Mouse (Mus musculus) brain, embryonic 14.5 days (tissue): ENCODE results near the gene Ensa. TPM values are rescaled to one million over a fixed set of nuclear protein-coding genes. Genes with fewer than 3 reads are reported as not detected.

Experiments
- DNase-seq: peaks from one replicate; pipeline ENCODE4 v3.0.0-alpha.2; 2011; ENCODE audit warnings: low read depth
- CTCF ChIP-seq: fragments of 200-500 bp; IDR thresholded peaks from 2 replicates; pipeline ENCODE4 v1.5.1; 2012; ENCODE audit warnings: inconsistent platforms, mild to moderate bottlenecking, moderate library complexity, borderline replicate concordance; ENCODE audit not compliant: insufficient read depth, insufficient read length; ENCODE audit errors: extremely low read depth
- POLR2A ChIP-seq: fragments of 200-500 bp; IDR thresholded peaks from 2 replicates; pipeline ENCODE4 v1.6.1; 2012; ENCODE audit warnings: mild to moderate bottlenecking, inconsistent platforms, borderline replicate concordance; ENCODE audit not compliant: poor library complexity, insufficient read depth, insufficient read length, severe bottlenecking; ENCODE audit errors: extremely low read depth
- polyA plus RNA-seq: library from polyadenylated mRNA; depleted of rRNA; stranded (reverse); fragments of >200 nt; gene quantifications from 2 replicates; pipeline ENCODE4 v1.2.3, GENCODE M21; 2012

The Ensa gene
- polyA plus RNA-seq, 1 experiment = 51.6 TPM

DNA sequence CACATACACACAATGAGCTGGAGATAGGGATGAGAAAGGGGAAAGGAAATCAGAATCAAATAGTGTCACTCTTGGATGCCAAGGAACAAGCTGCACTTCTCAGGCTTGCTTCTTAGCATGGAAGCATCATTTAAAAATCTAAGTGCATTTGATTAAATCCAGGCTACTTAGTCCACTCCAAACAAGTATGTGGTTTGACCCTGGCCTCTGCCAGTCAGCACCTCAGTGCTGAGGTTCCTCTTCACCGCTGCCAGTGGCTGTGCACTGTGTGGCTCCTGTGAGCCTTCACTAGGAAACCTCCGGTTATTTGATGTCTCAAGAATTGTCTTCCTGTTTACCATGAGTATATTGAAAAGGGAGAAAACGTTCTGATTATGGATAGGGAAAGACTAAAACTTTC lies 6.1 kb downstream of the Ensa start:
- TF ChIP-seq CTCF (no peak), POLR2A (no peak)
- DNase-seq = no peak

DNA sequence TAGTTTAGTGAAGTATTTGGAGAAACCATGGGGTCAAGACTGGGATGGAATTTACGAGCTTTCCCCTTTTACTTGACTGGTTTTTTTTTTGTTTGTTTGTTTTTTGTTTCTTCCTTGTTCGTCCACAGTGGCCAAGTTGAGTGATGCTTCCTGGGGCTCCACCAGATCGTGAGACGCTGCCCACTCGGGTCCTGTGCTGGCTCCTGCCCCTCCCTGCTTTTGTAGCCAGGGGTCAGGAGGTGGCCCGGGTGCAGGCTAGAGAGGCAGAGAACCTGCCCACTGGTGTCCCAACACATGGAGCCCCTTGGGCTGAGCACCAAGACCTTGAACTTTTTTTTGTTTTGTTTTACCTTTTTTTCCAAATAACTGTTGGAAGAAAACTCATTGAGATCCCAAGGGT lies 6.5 kb downstream of the Ensa start:
- no peak for DNase-seq
- no peak for TF ChIP-seq CTCF
- no peak for TF ChIP-seq POLR2A

DNA sequence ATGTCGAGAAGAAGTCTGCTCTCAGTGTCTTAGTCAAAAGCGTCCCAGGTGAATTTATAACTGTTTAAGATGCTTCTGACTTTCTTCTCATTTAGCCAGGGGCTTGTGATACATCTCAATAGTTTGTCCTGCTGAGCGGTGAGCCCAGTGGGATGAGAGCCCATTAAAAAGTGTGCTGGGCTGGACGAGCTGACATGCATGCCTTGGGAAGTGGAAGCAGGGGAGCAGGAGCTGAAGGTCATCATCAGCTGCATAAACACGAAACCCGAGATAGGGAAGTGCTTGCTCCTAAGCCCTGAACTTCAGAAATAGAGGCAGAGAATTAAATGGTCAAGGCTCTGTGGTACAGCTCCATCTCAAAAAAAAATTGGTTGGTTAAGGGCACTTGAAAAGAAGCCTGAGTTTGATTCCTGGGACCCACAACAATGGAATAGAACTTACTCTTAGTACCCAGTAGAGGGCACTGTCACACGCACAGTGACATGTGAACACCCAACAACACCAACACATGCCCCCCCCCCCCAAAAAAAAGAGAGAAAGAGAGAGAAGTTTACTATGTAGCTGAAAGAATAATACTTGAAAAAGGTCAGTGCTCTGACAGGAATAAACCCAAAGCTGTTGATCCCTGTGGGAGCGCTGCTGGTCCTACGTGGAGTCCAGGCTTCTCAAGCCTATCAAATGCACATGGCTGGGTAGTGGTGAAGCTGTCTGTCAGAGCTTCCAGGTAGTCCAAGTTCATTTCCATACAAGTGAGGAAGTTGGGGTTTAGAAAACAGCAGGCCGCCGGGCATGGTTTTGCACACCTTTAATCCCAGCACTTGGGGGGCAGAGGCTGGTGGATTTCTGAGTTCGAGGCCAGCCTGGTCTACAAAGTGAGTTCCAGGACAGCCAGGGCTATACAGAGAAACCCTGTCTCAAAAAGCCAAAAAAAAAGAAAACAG lies 8.1 kb downstream of the Ensa start:
- TF ChIP-seq CTCF = peak; percentile 50; the same call in 1 of the 2 replicates
- no peak for TF ChIP-seq POLR2A
- peak; percentile 48 for DNase-seq

DNA sequence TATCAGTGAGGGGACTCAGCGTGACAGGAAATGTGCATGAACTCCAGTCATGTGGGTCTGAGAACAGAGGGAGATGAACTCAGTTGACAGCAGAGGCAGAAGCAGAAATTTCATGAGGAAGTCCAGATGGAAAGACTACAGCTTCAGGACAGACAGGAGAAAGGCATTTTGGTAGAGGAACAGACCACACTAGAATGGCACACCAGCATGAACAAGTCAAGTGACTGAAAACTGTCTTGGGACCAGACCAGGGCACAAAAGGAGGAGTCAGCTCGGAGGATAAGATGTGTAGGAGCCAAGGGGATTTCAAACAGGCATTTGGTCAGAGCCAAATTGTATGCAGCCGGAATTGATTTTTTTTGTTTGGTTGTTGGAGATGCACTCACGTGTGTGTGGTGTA lies 10.8 kb downstream of the Ensa start:
- no peak for TF ChIP-seq CTCF
- no peak for TF ChIP-seq POLR2A
- no peak for DNase-seq

DNA sequence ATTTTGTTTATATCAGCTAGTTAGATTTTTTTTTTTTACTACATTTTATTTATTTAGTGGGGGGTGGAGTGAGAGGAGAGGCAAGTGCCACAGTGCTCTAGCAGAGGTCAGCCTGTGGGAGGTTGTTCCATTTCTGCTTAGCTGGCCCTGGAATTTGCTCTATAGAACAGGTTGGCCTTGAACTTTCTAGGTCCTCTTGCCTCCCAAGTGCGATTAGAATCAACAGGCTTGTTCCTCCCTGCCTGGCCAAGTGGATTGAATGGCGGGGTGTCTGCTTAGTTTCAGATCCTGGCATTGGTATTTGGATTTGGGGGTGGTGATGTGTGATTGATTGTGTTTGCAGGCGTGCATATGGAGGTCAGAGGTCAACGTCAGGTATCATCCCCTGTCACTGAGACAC lies 11.3 kb downstream of the Ensa start:
- TF ChIP-seq POLR2A = no peak
- no peak for TF ChIP-seq CTCF

DNA sequence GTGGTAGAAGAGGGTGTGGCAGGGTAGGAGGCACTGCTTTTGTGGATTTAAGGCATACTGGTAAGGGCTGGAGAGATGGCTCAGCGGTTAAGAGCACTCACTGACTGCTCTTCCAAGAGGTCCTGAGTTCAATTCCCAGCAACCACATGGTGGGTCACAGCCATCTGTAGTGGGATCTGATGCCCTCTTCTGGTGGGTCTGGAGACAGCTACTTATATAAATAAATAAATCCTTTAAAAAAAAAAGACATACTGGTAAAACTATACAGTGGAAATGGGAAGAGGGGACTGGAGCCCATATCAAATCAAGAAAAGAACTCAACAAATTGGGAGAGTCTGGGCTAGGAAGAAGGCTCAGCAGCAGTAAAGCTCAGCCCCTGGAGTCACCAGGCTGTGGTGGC lies 14.9 kb downstream of the Ensa start:
- TF ChIP-seq CTCF (no peak), POLR2A (no peak)
- DNase-seq = no peak

More for the DNA sequence above, 11.3 kb downstream of the Ensa start:
- no peak for DNase-seq

DNA sequence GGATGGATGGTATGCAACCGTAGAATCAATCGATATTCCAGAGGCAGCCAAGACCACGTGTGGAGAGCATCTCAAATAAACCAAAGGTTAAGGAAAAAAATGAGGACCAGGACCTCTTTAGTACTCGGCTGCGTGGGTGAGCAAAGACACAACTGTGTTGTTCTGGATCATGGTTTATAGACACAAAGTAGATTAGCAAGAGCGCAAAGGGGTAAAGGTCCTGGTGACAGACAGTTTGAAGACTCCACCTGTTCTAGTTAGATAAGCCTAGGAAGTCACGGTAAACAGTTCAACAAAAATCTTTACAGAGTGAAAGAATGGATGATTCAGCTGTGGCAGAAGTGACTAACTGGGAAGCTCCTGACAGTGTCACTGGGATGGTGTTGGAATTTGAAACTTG lies 18.3 kb downstream of the Ensa start:
- no peak for TF ChIP-seq POLR2A
- no peak for TF ChIP-seq CTCF
- no peak for DNase-seq

DNA sequence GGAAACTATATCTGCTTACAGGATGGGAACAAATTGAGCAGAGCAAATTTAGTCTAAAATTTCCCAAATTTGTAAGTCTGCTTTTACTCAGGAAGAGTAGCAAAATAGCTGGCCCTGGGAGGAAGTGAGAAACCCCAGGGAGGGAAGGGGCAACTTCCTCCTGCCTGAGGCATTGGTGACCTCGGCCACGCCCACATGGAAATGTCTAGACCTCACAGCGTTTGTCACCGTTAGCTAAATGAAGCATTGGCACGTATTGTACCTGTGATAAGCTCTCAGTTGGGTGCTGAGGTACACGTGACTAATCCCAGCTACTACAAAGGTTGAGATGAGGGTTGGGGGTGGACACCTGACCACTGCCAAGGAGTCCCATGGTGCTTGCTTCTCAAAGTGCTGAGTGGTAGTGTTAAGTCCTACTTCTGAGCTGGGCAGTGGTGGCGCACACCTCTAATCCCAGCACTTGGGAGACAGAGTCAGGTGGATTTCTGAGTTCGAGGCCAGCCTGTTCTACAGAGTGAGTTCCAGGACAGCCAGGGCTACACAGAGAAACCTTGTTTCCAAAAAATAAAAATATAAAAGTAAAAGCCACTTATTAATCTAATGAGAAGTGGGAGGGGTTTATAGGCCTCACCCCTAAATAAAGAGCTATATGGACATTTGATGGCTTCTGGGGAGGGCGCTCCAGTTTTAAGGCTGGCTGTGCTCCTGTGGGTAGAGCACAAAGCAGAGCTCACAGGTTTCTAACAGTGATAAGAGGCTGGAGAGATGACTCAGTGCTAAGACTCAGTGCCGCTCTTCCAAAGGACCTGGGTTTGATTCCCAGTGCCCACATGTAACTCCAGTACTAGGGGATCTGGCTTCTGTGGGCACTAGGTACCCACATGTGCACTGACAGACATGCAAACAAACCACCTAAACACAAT lies 20.8 kb downstream of the Ensa start:
- TF ChIP-seq CTCF (no peak), POLR2A (no peak)
- no peak for DNase-seq

DNA sequence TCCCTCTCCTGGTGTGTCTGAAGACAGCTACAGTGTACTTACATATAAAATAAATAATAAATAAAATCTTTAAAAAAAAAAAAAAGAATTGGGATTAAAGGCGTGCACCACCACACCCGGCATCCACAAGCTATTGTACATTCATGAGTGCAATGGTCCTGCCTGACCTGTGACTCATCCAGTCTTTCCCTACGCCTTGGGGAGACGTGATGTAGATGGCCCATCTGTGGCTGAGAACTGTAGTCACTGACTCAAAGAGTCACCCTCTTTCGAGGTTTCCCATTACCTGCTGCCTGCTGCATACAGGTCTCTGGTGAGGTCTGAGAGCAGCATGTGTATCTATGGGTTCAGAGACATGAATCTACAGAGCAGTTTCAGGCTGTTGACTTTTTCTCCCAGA lies 23.2 kb downstream of the Ensa start:
- DNase-seq = no peak
- TF ChIP-seq POLR2A (no peak), CTCF (no peak)

DNA sequence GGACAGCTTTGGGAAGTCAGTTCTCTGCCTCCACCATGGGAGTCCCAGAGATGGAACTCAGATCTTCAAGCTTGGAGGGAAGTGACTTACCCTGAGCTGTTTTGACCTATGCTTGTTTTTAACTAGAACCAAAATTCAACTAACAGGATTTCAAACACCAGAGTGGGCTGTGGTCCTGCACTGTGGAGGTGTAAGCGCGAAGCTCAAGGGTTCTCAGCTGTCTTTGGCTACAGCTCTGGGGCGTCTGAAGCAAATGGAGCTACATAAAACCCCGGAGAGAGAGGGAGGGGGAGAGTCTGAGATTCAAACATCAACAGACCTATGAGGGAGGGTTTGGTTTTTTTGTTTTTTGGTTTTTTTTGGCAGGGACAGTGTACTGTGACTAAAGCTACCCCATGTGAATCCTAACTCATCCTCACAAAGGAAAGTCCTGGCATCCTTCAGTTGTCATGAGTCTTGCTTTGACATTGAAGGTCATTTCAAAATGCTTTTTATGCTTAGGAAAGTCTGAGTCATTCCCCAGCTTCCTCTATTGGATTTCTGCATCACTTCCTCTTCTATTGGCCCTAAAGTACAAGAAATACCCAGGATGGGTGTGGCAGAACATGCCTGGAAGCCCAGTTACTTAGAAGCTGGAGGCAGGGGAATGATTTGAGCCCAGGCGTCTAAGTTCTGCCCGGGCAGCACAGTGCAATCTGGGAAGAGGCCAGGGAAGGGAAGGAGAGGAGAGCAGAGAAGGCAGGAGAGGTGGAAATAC lies 25.7 kb downstream of the Ensa start:
- TF ChIP-seq CTCF (no peak), POLR2A (no peak)
- DNase-seq = no peak

DNA sequence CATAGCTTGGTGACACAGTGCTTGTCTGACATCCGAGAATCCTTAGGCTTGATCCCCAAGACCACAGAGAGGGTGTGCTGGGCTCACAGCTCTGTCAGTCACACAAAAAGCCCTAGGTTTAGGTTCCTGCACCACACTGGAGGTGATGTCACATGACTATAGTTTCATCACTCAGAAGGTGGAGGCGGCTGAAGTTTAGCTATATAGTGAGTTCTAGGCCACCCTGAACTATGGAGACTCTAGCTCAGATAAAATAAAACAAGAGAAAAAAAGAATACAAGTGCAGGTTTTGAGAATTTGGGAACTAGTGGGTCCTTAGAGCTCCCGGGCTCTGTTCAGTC lies 26.2 kb downstream of the Ensa start:
- no peak for DNase-seq
- TF ChIP-seq POLR2A = no peak
- no peak for TF ChIP-seq CTCF
